Mouse (Mus musculus): ENCODE results near the gene Son. TPM values are rescaled to one million over a fixed set of nuclear protein-coding genes. Genes with fewer than 3 reads are reported as not detected.

The Son gene
- total and polyA plus RNA-seq, 3 experiments, result 93.6 to 182 (median 157) TPM

DNA sequence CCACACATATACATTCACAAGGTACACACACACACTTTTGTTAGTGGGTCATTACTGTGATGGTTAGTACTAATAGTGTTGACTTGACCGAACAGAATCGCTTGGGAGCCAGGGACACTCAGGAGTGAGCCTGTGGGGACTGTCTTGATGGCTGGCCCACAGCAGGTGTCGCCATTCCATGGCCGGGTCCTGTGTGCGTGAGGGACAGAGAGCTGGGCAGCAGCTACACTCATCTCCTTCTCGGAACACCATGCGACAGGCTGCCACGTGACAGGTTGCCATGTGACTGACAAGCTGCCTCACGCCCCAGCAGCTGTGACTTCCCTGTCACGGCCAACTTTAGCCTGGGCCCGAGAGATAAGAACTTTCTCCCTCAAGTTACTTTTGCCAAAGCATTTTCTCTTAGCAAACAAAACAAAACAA lies 69.6 kb downstream of the Son start:
- Histone ChIP-seq H3K27me3 (ENCODE audit: control insufficient read depth in 1 of 2, insufficient read depth in 2 of 2, low read length in 2 of 2) (no peaks in the 10 kb centered on the region), H3K79me2 (ENCODE audit: control insufficient read depth, insufficient read depth, low read length, poor library complexity) (peaks cover 7% of the 10 kb centered on the region; the same call in 1 of the 2 replicates), H3K27ac (ENCODE audit: control insufficient read depth, low read depth, low read length) (peak overlapping the region; percentile 78), H3K4me1 (ENCODE audit: control insufficient read depth in 1 of 2, insufficient read depth in 2 of 2, low read length in 2 of 2) (peaks cover 13 to 22% of the 10 kb centered on the region in 2 experiments), H3K9ac (ENCODE audit: control insufficient read depth, low read depth, low read length, poor library complexity, severe bottlenecking) (peak overlapping the region; percentile 59), H3K36me3 (ENCODE audit: control insufficient read depth in 1 of 2, insufficient read depth in 2 of 2, low read length in 2 of 2) (peaks cover 10 to 22% of the 10 kb centered on the region in 2 experiments), H3K4me3 (ENCODE audit: control insufficient read depth in 1 of 2, insufficient read depth in 1 of 2, low read depth in 2 of 2, low read length in 2 of 2) (peak overlapping the region in 1 of 2 experiments; percentile 17; a peak in 1 of 4 replicates), H3K9me3 (replicated peaks; ENCODE audit: insufficient read depth, low read length) (no peaks in the 10 kb centered on the region)
- peak; percentile 95 for DNase-seq (ENCODE audit: low read depth, low spot score)
- no peak for TF ChIP-seq E2F4 (IDR thresholded peaks at IDR 0.05; ENCODE audit: borderline replicate concordance, low read depth, low read length)
- peak in 1 of 3 experiments; percentile 30; a peak in 2 of 6 replicates for TF ChIP-seq CTCF (IDR thresholded peaks at IDR 0.05 in 2 of 3, conservative IDR thresholded peaks at IDR 0.05 in 1 of 3; ENCODE audit: control insufficient read depth in 1 of 3, insufficient read depth in 1 of 3, low read depth in 2 of 3, low read length in 3 of 3, poor library complexity in 1 of 3, severe bottlenecking in 1 of 3)
- TF ChIP-seq POLR2AphosphoS5 (IDR thresholded peaks at IDR 0.05; ENCODE audit: borderline replicate concordance, low read depth, low read length), result peak; percentile 37; the same call in 1 of the 2 replicates
- peak; percentile 98 for TF ChIP-seq MYC (IDR thresholded peaks at IDR 0.05; ENCODE audit: low read depth, low read length)
- TF ChIP-seq RAD21 (IDR thresholded peaks at IDR 0.05; ENCODE audit: low read depth, low read length), result no peak
- no peak for TF ChIP-seq CHD1 (IDR thresholded peaks at IDR 0.05; ENCODE audit: low read depth, low read length)
- TF ChIP-seq ZMIZ1 (IDR thresholded peaks at IDR 0.05; ENCODE audit: low read depth, low read length), result 0 out of 2 replicates have a peak, but pooled peaks have one; percentile 8
- no peak for TF ChIP-seq NRF1 (IDR thresholded peaks at IDR 0.05; ENCODE audit: insufficient read depth, low read depth, low read length, poor library complexity, severe bottlenecking)
- peak; percentile 100 for TF ChIP-seq SIN3A (IDR thresholded peaks at IDR 0.05; ENCODE audit: low read length)
- TF ChIP-seq ETS1 (IDR thresholded peaks at IDR 0.05; ENCODE audit: low read depth, low read length), result peak; percentile 100
- TF ChIP-seq MYB (IDR thresholded peaks at IDR 0.05; ENCODE audit: low read depth, low read length), result no peak
- TF ChIP-seq KAT2A (conservative IDR thresholded peaks at IDR 0.05; ENCODE audit: low read depth, low read length), result no peak
- TF ChIP-seq UBTF (IDR thresholded peaks at IDR 0.05; ENCODE audit: borderline replicate concordance, insufficient read depth, low read depth, low read length), result no peak
- TF ChIP-seq POLR2A (IDR thresholded peaks at IDR 0.05; ENCODE audit: control insufficient read depth in 1 of 2, insufficient read depth in 1 of 2, low read depth in 1 of 2, low read length in 2 of 2, poor library complexity in 1 of 2), result peak in 1 of 2 experiments; percentile 29; a peak in 1 of 4 replicates
- no peak for TF ChIP-seq TBP (IDR thresholded peaks at IDR 0.05; ENCODE audit: low read depth, low read length)
- no peak for TF ChIP-seq GABPA (IDR thresholded peaks at IDR 0.05; ENCODE audit: low read depth, low read length)
- TF ChIP-seq SMC3 (IDR thresholded peaks at IDR 0.05; ENCODE audit: low read depth, low read length), result no peak; the same call in 1 of the 2 replicates
- TF ChIP-seq USF1 (IDR thresholded peaks at IDR 0.05; ENCODE audit: low read depth, low read length), result peak; percentile 99
- no peak for TF ChIP-seq JUND (IDR thresholded peaks at IDR 0.05; ENCODE audit: low read depth, low read length)
- TF ChIP-seq MAZ (IDR thresholded peaks at IDR 0.05; ENCODE audit: low read depth, low read length), result no peak
- TF ChIP-seq RCOR1 (IDR thresholded peaks at IDR 0.05; ENCODE audit: low read depth, low read length), result peak; percentile 68; the same call in 1 of the 2 replicates
- TF ChIP-seq ELF1 (IDR thresholded peaks at IDR 0.05; ENCODE audit: low read depth, low read length), result peak; percentile 68; the same call in 1 of the 2 replicates
- TF ChIP-seq ZNF384 (IDR thresholded peaks at IDR 0.05; ENCODE audit: low read depth, low read length), result no peak
- peak; percentile 96 for TF ChIP-seq BHLHE40 (IDR thresholded peaks at IDR 0.05; ENCODE audit: borderline replicate concordance, low read depth, low read length)
- peak; percentile 100 for TF ChIP-seq MXI1 (IDR thresholded peaks at IDR 0.05; ENCODE audit: low read depth, low read length)
- peak; percentile 99 for TF ChIP-seq MAX (IDR thresholded peaks at IDR 0.05; ENCODE audit: low read length)
- TF ChIP-seq TAL1 (IDR thresholded peaks at IDR 0.05; ENCODE audit: low read length), result peak; percentile 98
- no peak for TF ChIP-seq CHD2 (IDR thresholded peaks at IDR 0.05; ENCODE audit: low read length)
- peak; percentile 96 for TF ChIP-seq GATA1 (IDR thresholded peaks at IDR 0.05; ENCODE audit: low read depth, low read length)
- peak; percentile 85 to 98 for TF ChIP-seq USF2 (IDR thresholded peaks at IDR 0.05; ENCODE audit: borderline replicate concordance in 1 of 2, insufficient read depth in 1 of 2, low read depth in 1 of 2, low read length in 2 of 2)
- peak; percentile 97 for TF ChIP-seq TCF12 (IDR thresholded peaks at IDR 0.05; ENCODE audit: low read depth, low read length)
- no peak for TF ChIP-seq ZKSCAN1 (IDR thresholded peaks at IDR 0.05; ENCODE audit: low read depth, low read length)
- 0 out of 2 replicates have a peak, but pooled peaks have one; percentile 31 for TF ChIP-seq MAFK (IDR thresholded peaks at IDR 0.05; ENCODE audit: borderline replicate concordance, low read depth, low read length)
- TF ChIP-seq ZC3H11A (IDR thresholded peaks at IDR 0.05; ENCODE audit: low read depth, low read length), result no peak
- TF ChIP-seq POLR2AphosphoS2 (IDR thresholded peaks at IDR 0.05; ENCODE audit: low read length), result no peak
- TF ChIP-seq HCFC1 (IDR thresholded peaks at IDR 0.05; ENCODE audit: low read depth, low read length), result peak; percentile 71; the same call in 1 of the 2 replicates
- TF ChIP-seq MEF2A (IDR thresholded peaks at IDR 0.05; ENCODE audit: extremely low read depth, insufficient replicate concordance, low read depth, low read length, poor library complexity, severe bottlenecking), result no peak

Data from MEL (cell line).